In the genomic region with DNA sequence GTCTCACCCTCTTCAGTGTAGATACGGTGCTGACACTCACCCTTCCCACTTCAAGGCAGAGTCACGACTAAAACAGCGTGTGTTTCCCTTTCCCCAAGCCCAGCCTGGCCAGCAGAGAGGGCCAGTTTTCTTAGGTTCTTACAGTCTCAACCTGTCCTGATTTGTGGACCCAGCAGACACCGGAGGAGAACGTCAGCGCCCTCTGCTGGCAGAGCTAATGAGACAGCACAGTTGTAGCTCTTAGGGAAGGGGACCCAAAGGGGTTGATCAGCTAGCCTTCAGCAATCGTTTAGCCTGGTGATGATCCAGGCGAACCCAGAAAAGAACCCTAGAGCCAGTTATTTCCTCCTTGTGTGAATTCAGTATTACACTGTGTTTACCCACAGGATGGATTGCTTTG, we compare ENCODE assay signal across 8 mouse cellular contexts. TPM values are rescaled to one million over a fixed set of nuclear protein-coding genes. Genes with fewer than 3 reads are reported as not detected.
DNase-seq lines count a peak whose midpoint lies in the region; ATAC-seq lines count a peak whose summit lies in the region.

No protein-coding gene starts in this region.

- H3K27me3 ChIP-seq in embryonic facial prominence, embryonic 14.5 days (replicated peaks; ENCODE audit: control insufficient read depth, insufficient read depth, low read length), result no peaks in the 10 kb centered on the region
- no peaks in the 10 kb centered on the region for H3K27me3 ChIP-seq in kidney, embryonic 14.5 days (ENCODE audit: control insufficient read depth, insufficient read depth, low read length)

- 37% methylated on average over 8 of the region's 8 CpGs for WGBS in embryonic facial prominence, embryonic 14.5 days
- WGBS in kidney, embryonic 14.5 days, result 47% methylated on average over 8 of the region's 8 CpGs

- H3K4me1 ChIP-seq in embryonic facial prominence, embryonic 14.5 days (ENCODE audit: control insufficient read depth, insufficient read depth, low read length), result peaks cover 7% of the 10 kb centered on the region; the same call in 1 of the 2 replicates
- peaks cover 19% of the 10 kb centered on the region for H3K4me1 ChIP-seq in kidney, embryonic 14.5 days (ENCODE audit: control insufficient read depth, insufficient read depth, low read length)

- no peak overlapping the region for H3K4me2 ChIP-seq in embryonic facial prominence, embryonic 14.5 days (ENCODE audit: low read depth, low read length)
- H3K4me2 ChIP-seq in kidney, embryonic 14.5 days (replicated peaks; ENCODE audit: low read depth, low read length), result no peak overlapping the region

- ATAC-seq in embryonic facial prominence, embryonic 14.5 days (ENCODE audit: low read depth), result no peak
- 0 out of 2 replicates have a peak, but pooled peaks have one; percentile 17 for ATAC-seq in kidney, embryonic 14.5 days (ENCODE audit: low FRiP score, low TSS enrichment)

- no peaks in the 10 kb centered on the region for H3K36me3 ChIP-seq in embryonic facial prominence, embryonic 14.5 days (ENCODE audit: control insufficient read depth, insufficient read depth, low read length)
- no peaks in the 10 kb centered on the region for H3K36me3 ChIP-seq in kidney, embryonic 14.5 days (ENCODE audit: control insufficient read depth, insufficient read depth, low read length)

- H3K27ac ChIP-seq in embryonic facial prominence, embryonic 14.5 days (replicated peaks; ENCODE audit: low read depth, low read length), result no peak overlapping the region
- no peak overlapping the region for H3K27ac ChIP-seq in kidney, embryonic 14.5 days (ENCODE audit: low read depth, low read length)

- H3K9me3 ChIP-seq in embryonic facial prominence, embryonic 14.5 days (ENCODE audit: control insufficient read depth, low read length), result no peaks in the 10 kb centered on the region
- H3K9me3 ChIP-seq in kidney, embryonic 14.5 days (ENCODE audit: control insufficient read depth, low read length), result no peaks in the 10 kb centered on the region

- peak; percentile 49 to 61 for DNase-seq in cerebellum, adult 18-20 months
- no peak for DNase-seq in cerebellum, adult 11-12 months
- DNase-seq in 416B (ENCODE audit: low read depth), result peak; percentile 63
- peak; percentile 87 for DNase-seq in adrenal gland, postnatal 14 days
- peak; percentile 39 for DNase-seq in embryonic facial prominence, embryonic 14.5 days (ENCODE audit: low spot score)
- peak; percentile 75 for DNase-seq in lung, postnatal 10 days
- DNase-seq in spleen, postnatal 4 days (ENCODE audit: low spot score in 2 of 2), result peak; percentile 48 to 87

- no peak overlapping the region for H3K9ac ChIP-seq in embryonic facial prominence, embryonic 14.5 days (ENCODE audit: low read depth, low read length)
- H3K9ac ChIP-seq in kidney, embryonic 14.5 days (ENCODE audit: low read depth, low read length), result no peak overlapping the region

- H3K4me3 ChIP-seq in embryonic facial prominence, embryonic 14.5 days (ENCODE audit: low read depth, low read length), result no peak overlapping the region
- H3K4me3 ChIP-seq in kidney, embryonic 14.5 days (ENCODE audit: low read length), result no peak overlapping the region

RNA-seq across cellular contexts. Expression of a gene that starts 19.6 kb away (rescaled TPM):
- total RNA-seq in adrenal gland, postnatal 14 days (2021), result 2.3 and 3.8 TPM in 2 replicates
- polyA plus RNA-seq in embryonic facial prominence, embryonic 14.5 days (2014; fragmentation: Nextera tagmentation; extraction: Ambion mirVana), result 7.4 and 7.8 TPM in 2 replicates
- polyA plus RNA-seq in kidney, embryonic 14.5 days (2014; fragmentation: Nextera tagmentation; extraction: Ambion mirVana), result 7.3 and 8.5 TPM in 2 replicates

RNA-seq across cellular contexts. Expression of a gene that starts 23.4 kb away (rescaled TPM):
- total RNA-seq in adrenal gland, postnatal 14 days (2021), result 0.34 and 0.44 TPM in 2 replicates
- 0.43 and 0.56 TPM in 2 replicates for polyA plus RNA-seq in embryonic facial prominence, embryonic 14.5 days (2014; fragmentation: Nextera tagmentation; extraction: Ambion mirVana)
- polyA plus RNA-seq in kidney, embryonic 14.5 days (2014; fragmentation: Nextera tagmentation; extraction: Ambion mirVana), result 0.46 and 0.76 TPM in 2 replicates
